Mouse (Mus musculus): Measurements from ENCODE around the gene Tbx3. TPM values are rescaled to one million over a fixed set of nuclear protein-coding genes. Genes with fewer than 3 reads are reported as not detected.
A peak's percentile ranks its signal among the peaks of the same experiment; 100 is the strongest.

Tbx3 gene
- polyA plus RNA-seq, 1 experiment from 2014 or later = 30.6 TPM

- Histone ChIP-seq H3K36me3 (ENCODE audit: control insufficient read depth, insufficient read depth) (peaks cover 1% of the 10 kb centered on the region), H3K4me2 (replicated peaks; ENCODE audit: low read depth) (peak overlapping the region; percentile 84), H3K4me1 (replicated peaks; ENCODE audit: control insufficient read depth, insufficient read depth, low read length) (peaks cover 4% of the 10 kb centered on the region; the same call in 1 of the 2 replicates), H3K27me3 (replicated peaks; ENCODE audit: control insufficient read depth, insufficient read depth, low read length) (peaks cover 5% of the 10 kb centered on the region; the same call in 1 of the 2 replicates), H3K4me3 (ENCODE audit: low read depth, low read length) (peak overlapping the region; percentile 72), H3K27ac (ENCODE audit: low read depth, low read length) (peak overlapping the region; percentile 96), H3K9me3 (ENCODE audit: control insufficient read depth) (no peaks in the 10 kb centered on the region), H3K9ac (ENCODE audit: low read depth, low read length) (peak overlapping the region; percentile 93)
- 3% methylated on average over 17 of the region's 17 CpGs for WGBS
- ATAC-seq = no peak
- TF ChIP-seq CTCF (IDR thresholded peaks at IDR 0.05; ENCODE audit: low read depth) = no peak
Observed at GRCm38 (mm10) chr5:119672984-119673600, 2.6 kb downstream of the Tbx3 start.

GRCm38 (mm10) chr5:119673716-119674605, 3.5 kb downstream of the Tbx3 start:
- Histone ChIP-seq H3K4me1 (replicated peaks; ENCODE audit: control insufficient read depth, insufficient read depth, low read length) (peaks cover 4% of the 10 kb centered on the region; the same call in 1 of the 2 replicates), H3K27ac (ENCODE audit: low read depth, low read length) (peak overlapping the region; percentile 96), H3K9me3 (ENCODE audit: control insufficient read depth) (no peaks in the 10 kb centered on the region), H3K27me3 (replicated peaks; ENCODE audit: control insufficient read depth, insufficient read depth, low read length) (no peaks in the 10 kb centered on the region), H3K9ac (ENCODE audit: low read depth, low read length) (peak overlapping the region; percentile 93), H3K36me3 (ENCODE audit: control insufficient read depth, insufficient read depth) (peaks cover 10% of the 10 kb centered on the region), H3K4me3 (ENCODE audit: low read depth, low read length) (peak overlapping the region; percentile 72), H3K4me2 (replicated peaks; ENCODE audit: low read depth) (peak overlapping the region; percentile 84)
- 12% methylated on average over 22 of the region's 22 CpGs for WGBS
- TF ChIP-seq CTCF (IDR thresholded peaks at IDR 0.05; ENCODE audit: low read depth) = no peak
- ATAC-seq = no peak

GRCm38 (mm10) chr5:119674606-119675330, 4.3 kb downstream of the Tbx3 start:
- H3K27ac ChIP-seq (ENCODE audit: low read depth, low read length) = peak overlapping the region; percentile 36; the same call in 1 of the 2 replicates
- peaks cover 12% of the 10 kb centered on the region for H3K36me3 ChIP-seq (ENCODE audit: control insufficient read depth, insufficient read depth)
- H3K9ac ChIP-seq (ENCODE audit: low read depth, low read length) = peak overlapping the region; percentile 93
- TF ChIP-seq CTCF (IDR thresholded peaks at IDR 0.05; ENCODE audit: low read depth) = no peak
- no peaks in the 10 kb centered on the region for H3K27me3 ChIP-seq (replicated peaks; ENCODE audit: control insufficient read depth, insufficient read depth, low read length)
- WGBS = 27% methylated on average over 12 of the region's 12 CpGs
- H3K4me1 ChIP-seq (replicated peaks; ENCODE audit: control insufficient read depth, insufficient read depth, low read length) = peaks cover under 1% of the 10 kb centered on the region; the same call in 1 of the 2 replicates
- H3K4me3 ChIP-seq (ENCODE audit: low read depth, low read length) = peak overlapping the region; percentile 72
- no peaks in the 10 kb centered on the region for H3K9me3 ChIP-seq (ENCODE audit: control insufficient read depth)
- no peak for ATAC-seq
- peak overlapping the region; percentile 84 for H3K4me2 ChIP-seq (replicated peaks; ENCODE audit: low read depth)

GRCm38 (mm10) chr5:119676245-119676644, 5.8 kb downstream of the Tbx3 start:
- Histone ChIP-seq H3K27ac (ENCODE audit: low read depth, low read length) (peak overlapping the region; percentile 23; the same call in 1 of the 2 replicates), H3K9ac (ENCODE audit: low read depth, low read length) (no peak overlapping the region), H3K4me3 (ENCODE audit: low read depth, low read length) (peak overlapping the region; percentile 72; the same call in 1 of the 2 replicates), H3K27me3 (replicated peaks; ENCODE audit: control insufficient read depth, insufficient read depth, low read length) (no peaks in the 10 kb centered on the region), H3K4me2 (replicated peaks; ENCODE audit: low read depth) (peak overlapping the region; percentile 84), H3K4me1 (replicated peaks; ENCODE audit: control insufficient read depth, insufficient read depth, low read length) (0 out of 2 replicates have a peak, but pooled peaks cover 2% of the 10 kb centered on the region), H3K36me3 (ENCODE audit: control insufficient read depth, insufficient read depth) (peaks cover 26% of the 10 kb centered on the region), H3K9me3 (ENCODE audit: control insufficient read depth) (no peaks in the 10 kb centered on the region)
- WGBS = 30% methylated on average over 2 of the region's 2 CpGs
- no peak for TF ChIP-seq CTCF (IDR thresholded peaks at IDR 0.05; ENCODE audit: low read depth)
- peak; percentile 28; the same call in 1 of the 2 replicates for ATAC-seq

GRCm38 (mm10) chr5:119678516-119678915, 8.0 kb downstream of the Tbx3 start:
- H3K36me3 ChIP-seq (ENCODE audit: control insufficient read depth, insufficient read depth) = peaks cover 45% of the 10 kb centered on the region
- H3K4me1 ChIP-seq (replicated peaks; ENCODE audit: control insufficient read depth, insufficient read depth, low read length) = 0 out of 2 replicates have a peak, but pooled peaks cover 3% of the 10 kb centered on the region
- H3K4me3 ChIP-seq (ENCODE audit: low read depth, low read length) = no peak overlapping the region
- no peak overlapping the region for H3K27ac ChIP-seq (ENCODE audit: low read depth, low read length)
- no peak for ATAC-seq
- peak overlapping the region; percentile 7; the same call in 1 of the 2 replicates for H3K4me2 ChIP-seq (replicated peaks; ENCODE audit: low read depth)
- H3K9me3 ChIP-seq (ENCODE audit: control insufficient read depth) = no peaks in the 10 kb centered on the region
- no peaks in the 10 kb centered on the region for H3K27me3 ChIP-seq (replicated peaks; ENCODE audit: control insufficient read depth, insufficient read depth, low read length)
- H3K9ac ChIP-seq (ENCODE audit: low read depth, low read length) = no peak overlapping the region
- 60% methylated on average over 5 of the region's 5 CpGs for WGBS
- no peak for TF ChIP-seq CTCF (IDR thresholded peaks at IDR 0.05; ENCODE audit: low read depth)
